In the genomic region with DNA sequence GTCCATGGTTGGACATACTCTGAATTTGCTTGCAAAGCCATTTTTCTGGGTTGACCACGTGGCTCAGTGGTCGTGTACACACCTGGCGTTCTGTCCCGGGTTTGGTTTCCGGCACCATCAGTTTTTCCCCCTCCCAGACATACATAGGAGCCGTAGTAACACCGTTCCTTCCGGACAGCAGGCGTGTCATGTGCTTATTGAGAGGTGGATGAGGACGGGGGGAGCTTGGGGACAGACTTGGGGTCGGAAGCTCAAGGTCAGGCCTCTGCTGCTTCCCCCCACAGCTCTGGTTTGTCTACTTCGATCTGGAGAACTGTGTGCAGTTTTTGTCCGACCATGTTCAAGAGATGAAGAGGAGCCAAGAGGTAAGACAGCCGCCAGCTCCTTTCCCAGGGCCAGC, we compare ENCODE assay signal across 25 mouse cellular contexts. TPM values are rescaled to one million over a fixed set of nuclear protein-coding genes. Genes with fewer than 3 reads are reported as not detected.
DNase-seq lines count a peak whose midpoint lies in the region; ATAC-seq and TF ChIP-seq lines count a peak whose summit lies in the region.
"Had no signal": no experiment of that assay in that cellular context is flagged by ENCODE, and none has a peak within 500 bp of the region (broad histone marks: within the 10 kb centered on the region; RNA-seq: fewer than 3 reads in every experiment).

No protein-coding gene starts in this region.

- H3K4me1 ChIP-seq in embryonic facial prominence, embryonic 10.5 days = peaks cover 39% of the 10 kb centered on the region
- H3K4me1 ChIP-seq in forebrain, embryonic 14.5 days (ENCODE audit: control insufficient read depth, insufficient read depth, low read length) = 0 out of 2 replicates have a peak, but pooled peaks cover 2% of the 10 kb centered on the region
- peaks cover 9% of the 10 kb centered on the region; the same call in 1 of the 2 replicates for H3K4me1 ChIP-seq in hindbrain, postnatal 0 days (ENCODE audit: insufficient read depth, low read length)
- peaks cover 9% of the 10 kb centered on the region for H3K4me1 ChIP-seq in midbrain, embryonic 13.5 days (replicated peaks)
- H3K4me1 ChIP-seq: heart, embryonic 15.5 days had no signal

- 84% methylated on average over 14 of the region's 14 CpGs for WGBS in embryonic facial prominence, embryonic 10.5 days
- WGBS in forebrain, embryonic 14.5 days = 85% methylated on average over 14 of the region's 14 CpGs
- WGBS in hindbrain, postnatal 0 days = 78% methylated on average over 14 of the region's 14 CpGs
- 70% methylated on average over 14 of the region's 14 CpGs for WGBS in midbrain, embryonic 13.5 days

- ATAC-seq in forebrain, embryonic 14.5 days = no peak
- ATAC-seq in hindbrain, postnatal 0 days = peak; percentile 48
- ATAC-seq in midbrain, embryonic 13.5 days = peak; percentile 41
- ATAC-seq: activated CD4-positive, CD25-positive, alpha-beta regulatory T cell, adult 4 months; liver, postnatal 0 days; Patski had no signal

- no peak for TF ChIP-seq CTCF in hindbrain, postnatal 0 days (IDR thresholded peaks at IDR 0.05; ENCODE audit: low read depth)

- no peak overlapping the region for H3K4me2 ChIP-seq in forebrain, embryonic 14.5 days (ENCODE audit: low read length)
- H3K4me2 ChIP-seq in hindbrain, postnatal 0 days (ENCODE audit: low read depth, low read length) = no peak overlapping the region
- H3K4me2 ChIP-seq in midbrain, embryonic 13.5 days (replicated peaks) = no peak overlapping the region
- H3K4me2 ChIP-seq: embryonic facial prominence, embryonic 12.5 days; heart, embryonic 15.5 days had no signal

- no peak overlapping the region for H3K4me3 ChIP-seq in embryonic facial prominence, embryonic 10.5 days
- H3K4me3 ChIP-seq in forebrain, embryonic 14.5 days (ENCODE audit: low read depth, low read length) = no peak overlapping the region
- no peak overlapping the region for H3K4me3 ChIP-seq in hindbrain, postnatal 0 days (ENCODE audit: low read length)
- no peak overlapping the region for H3K4me3 ChIP-seq in midbrain, embryonic 13.5 days (replicated peaks)
- H3K4me3 ChIP-seq: embryonic facial prominence, embryonic 12.5 days; gastrocnemius, adult 2 months; heart, embryonic 15.5 days had no signal

- DNase-seq in embryonic facial prominence, embryonic 10.5 days (ENCODE audit: low spot score) = no peak
- no peak for DNase-seq in forebrain, embryonic 14.5 days (ENCODE audit: low spot score)
- DNase-seq in hindbrain, postnatal 0 days (ENCODE audit: low spot score) = no peak
- DNase-seq in kidney, adult 9 months = no peak
- DNase-seq in thymus, postnatal 14 days = no peak
- DNase-seq in lung, postnatal 14 days = no peak
- DNase-seq in spleen, postnatal 36 days (ENCODE audit: low spot score in 2 of 2) = no peak
- DNase-seq: adrenal gland, postnatal 36 days; cerebellum, adult 2 months; gastrocnemius, adult 2 months; heart, adult 11 months; kidney, adult 8-10 months; kidney, postnatal 4 days; liver; liver, postnatal 0 days; lung, postnatal 36 days; right cerebral cortex, postnatal 14 days; thymus, postnatal 4 days had no signal

- no peaks in the 10 kb centered on the region for H3K27me3 ChIP-seq in embryonic facial prominence, embryonic 10.5 days (replicated peaks; ENCODE audit: low read depth, poor library complexity, severe bottlenecking)
- H3K27me3 ChIP-seq in forebrain, embryonic 14.5 days (replicated peaks; ENCODE audit: control insufficient read depth, insufficient read depth, low read length) = no peaks in the 10 kb centered on the region
- H3K27me3 ChIP-seq in hindbrain, postnatal 0 days (ENCODE audit: insufficient read depth, low read length) = no peaks in the 10 kb centered on the region
- H3K27me3 ChIP-seq in midbrain, embryonic 13.5 days = no peaks in the 10 kb centered on the region
- H3K27me3 ChIP-seq: embryonic facial prominence, embryonic 12.5 days; heart, embryonic 15.5 days; Patski had no signal

- peaks cover 22% of the 10 kb centered on the region for H3K36me3 ChIP-seq in embryonic facial prominence, embryonic 10.5 days (replicated peaks)
- no peaks in the 10 kb centered on the region for H3K36me3 ChIP-seq in forebrain, embryonic 14.5 days (ENCODE audit: control insufficient read depth, insufficient read depth, low read length)
- no peaks in the 10 kb centered on the region for H3K36me3 ChIP-seq in hindbrain, postnatal 0 days (ENCODE audit: insufficient read depth, low read length)
- no peaks in the 10 kb centered on the region for H3K36me3 ChIP-seq in midbrain, embryonic 13.5 days

- H3K9ac ChIP-seq in forebrain, embryonic 14.5 days (ENCODE audit: low read length) = no peak overlapping the region
- no peak overlapping the region for H3K9ac ChIP-seq in hindbrain, postnatal 0 days (replicated peaks; ENCODE audit: low read length)
- 0 out of 2 replicates have a peak overlapping the region, but pooled peaks have one; percentile 4 for H3K9ac ChIP-seq in midbrain, embryonic 13.5 days (replicated peaks)
- H3K9ac ChIP-seq: embryonic facial prominence, embryonic 12.5 days; heart, embryonic 15.5 days; liver, postnatal 0 days had no signal

- H3K9me3 ChIP-seq in embryonic facial prominence, embryonic 10.5 days = peaks cover 9% of the 10 kb centered on the region; the same call in 1 of the 2 replicates
- H3K9me3 ChIP-seq in forebrain, embryonic 14.5 days (replicated peaks; ENCODE audit: control insufficient read depth, low read length) = no peaks in the 10 kb centered on the region
- H3K9me3 ChIP-seq in hindbrain, postnatal 0 days (ENCODE audit: low read length) = no peaks in the 10 kb centered on the region
- no peaks in the 10 kb centered on the region for H3K9me3 ChIP-seq in midbrain, embryonic 13.5 days

- H3K27ac ChIP-seq in embryonic facial prominence, embryonic 10.5 days (replicated peaks) = peak overlapping the region; percentile 81
- peak overlapping the region; percentile 5; the same call in 1 of the 2 replicates for H3K27ac ChIP-seq in forebrain, embryonic 14.5 days (ENCODE audit: low read depth, low read length)
- no peak overlapping the region for H3K27ac ChIP-seq in hindbrain, postnatal 0 days
- peak overlapping the region; percentile 45; the same call in 1 of the 2 replicates for H3K27ac ChIP-seq in midbrain, embryonic 13.5 days
- H3K27ac ChIP-seq: embryonic facial prominence, embryonic 12.5 days; gastrocnemius, adult 2 months; heart, embryonic 15.5 days had no signal

RNA-seq across cellular contexts. Expression of a gene that starts 21.1 kb away (rescaled TPM):
- polyA plus RNA-seq in embryonic facial prominence, embryonic 10.5 days (2016; fragmentation: Nextera tagmentation; extraction: Ambion mirVana) = 10.2 and 10.6 TPM in 2 replicates
- 4.9 and 5.4 TPM in 2 replicates for polyA plus RNA-seq in forebrain, embryonic 14.5 days (2014; fragmentation: Nextera tagmentation; extraction: Ambion mirVana)
- 3.2 and 7.9 TPM in 2 replicates for total RNA-seq in hindbrain, postnatal 0 days (2014; rRNA removed)
- polyA plus RNA-seq in hindbrain, postnatal 0 days (2015; fragmentation: Nextera tagmentation; extraction: Ambion mirVana) = 3.9 and 4.1 TPM in 2 replicates
- 2.7 and 2.8 TPM in 2 replicates for polyA plus RNA-seq in midbrain, embryonic 13.5 days (2015; fragmentation: Nextera tagmentation; extraction: Ambion mirVana)

RNA-seq across cellular contexts. Expression of a gene that starts 25.4 kb away (rescaled TPM):
- polyA plus RNA-seq in embryonic facial prominence, embryonic 10.5 days (2016; fragmentation: Nextera tagmentation; extraction: Ambion mirVana) = not detected in 2 replicates
- polyA plus RNA-seq in forebrain, embryonic 14.5 days (2014; fragmentation: Nextera tagmentation; extraction: Ambion mirVana) = not detected in 2 replicates
- total RNA-seq in hindbrain, postnatal 0 days (2014; rRNA removed) = not detected in 2 replicates
- polyA plus RNA-seq in hindbrain, postnatal 0 days (2015; fragmentation: Nextera tagmentation; extraction: Ambion mirVana) = not detected in 2 replicates
- polyA plus RNA-seq in midbrain, embryonic 13.5 days (2015; fragmentation: Nextera tagmentation; extraction: Ambion mirVana) = not detected in 2 replicates
- total RNA-seq: adrenal gland, postnatal 36 days; common myeloid progenitor, adult 5-6 weeks; gastrocnemius, adult 2 months; layer of hippocampus, postnatal 10 days had no signal
- polyA plus RNA-seq: activated CD4-positive, CD25-positive, alpha-beta regulatory T cell, adult 4 months; cerebellum, adult 2 months; embryonic facial prominence, embryonic 12.5 days; heart, embryonic 15.5 days; liver, postnatal 0 days; Patski had no signal

RNA-seq across cellular contexts. Expression of a gene that starts 35.1 kb away (rescaled TPM):
- 244 and 267 TPM in 2 replicates for polyA plus RNA-seq in embryonic facial prominence, embryonic 10.5 days (2016; fragmentation: Nextera tagmentation; extraction: Ambion mirVana)
- polyA plus RNA-seq in forebrain, embryonic 14.5 days (2014; fragmentation: Nextera tagmentation; extraction: Ambion mirVana) = 526 and 544 TPM in 2 replicates
- 125 and 136 TPM in 2 replicates for total RNA-seq in hindbrain, postnatal 0 days (2014; rRNA removed)
- 357 and 367 TPM in 2 replicates for polyA plus RNA-seq in hindbrain, postnatal 0 days (2015; fragmentation: Nextera tagmentation; extraction: Ambion mirVana)
- 461 and 466 TPM in 2 replicates for polyA plus RNA-seq in midbrain, embryonic 13.5 days (2015; fragmentation: Nextera tagmentation; extraction: Ambion mirVana)

RNA-seq across cellular contexts. Expression of a gene that starts 42.6 kb away (rescaled TPM):
- polyA plus RNA-seq in embryonic facial prominence, embryonic 10.5 days (2016; fragmentation: Nextera tagmentation; extraction: Ambion mirVana) = not detected in 2 replicates
- polyA plus RNA-seq in forebrain, embryonic 14.5 days (2014; fragmentation: Nextera tagmentation; extraction: Ambion mirVana) = not detected in 2 replicates
- not detected in 2 replicates for total RNA-seq in hindbrain, postnatal 0 days (2014; rRNA removed)
- not detected in 2 replicates for polyA plus RNA-seq in hindbrain, postnatal 0 days (2015; fragmentation: Nextera tagmentation; extraction: Ambion mirVana)
- not detected in 2 replicates for polyA plus RNA-seq in midbrain, embryonic 13.5 days (2015; fragmentation: Nextera tagmentation; extraction: Ambion mirVana)
- total RNA-seq: adrenal gland, postnatal 36 days; common myeloid progenitor, adult 5-6 weeks; gastrocnemius, adult 2 months; layer of hippocampus, postnatal 10 days had no signal
- polyA plus RNA-seq: activated CD4-positive, CD25-positive, alpha-beta regulatory T cell, adult 4 months; cerebellum, adult 2 months; embryonic facial prominence, embryonic 12.5 days; heart, embryonic 15.5 days; liver, postnatal 0 days; Patski had no signal
